Mouse (Mus musculus) ovary, adult 18-20 months (tissue): ENCODE measurements around the gene Chmp5.
A peak's percentile ranks its signal among the peaks of the same experiment; 100 is the strongest.

Source experiments
- DNase-seq: peaks from one replicate; pipeline ENCODE4 v3.0.0; 2022; ENCODE audit warnings: low spot score, mixed read lengths

Chmp5 gene

DNA sequence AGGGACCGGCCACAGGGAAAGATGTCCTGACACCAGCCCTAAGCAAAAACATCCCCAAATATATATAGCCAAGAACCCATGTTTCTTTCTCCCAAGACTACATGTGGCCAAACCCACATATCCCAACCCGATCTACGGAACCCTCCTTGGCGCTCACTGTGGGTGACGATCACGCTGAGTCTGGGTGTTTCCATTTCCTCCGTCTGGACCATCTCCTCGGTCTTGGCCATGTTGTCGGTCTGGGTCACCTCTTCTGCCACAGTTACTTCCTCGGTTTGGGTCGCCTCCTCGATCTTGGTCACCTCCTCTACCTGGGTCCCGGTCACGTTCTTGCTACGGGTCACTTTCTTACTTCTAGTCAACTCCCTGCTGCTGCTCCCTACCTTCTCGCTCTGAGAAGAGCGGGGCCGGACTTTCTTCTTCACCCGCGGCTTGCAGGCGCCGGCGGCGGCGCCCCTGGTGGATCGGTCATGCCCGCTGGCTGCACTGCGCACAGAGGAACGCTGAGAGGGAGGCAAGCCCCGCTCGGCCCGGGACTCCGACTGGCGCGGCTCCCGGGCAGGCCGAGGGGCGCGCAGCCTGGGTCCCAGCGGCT, 545 bp upstream of the Chmp5 start:
- peak; percentile 6 for DNase-seq

- no peak for DNase-seq
Measured at GRCm38 (mm10) chr4:40953521-40953920, 5.3 kb downstream of the Chmp5 start.

GRCm38 (mm10) chr4:40955942-40956341, 7.7 kb downstream of the Chmp5 start:
- DNase-seq: no peak

GRCm38 (mm10) chr4:40963536-40963935, 15.3 kb downstream of the Chmp5 start:
- DNase-seq: no peak

GRCm38 (mm10) chr4:40969161-40969560, 21.0 kb downstream of the Chmp5 start:
- no peak for DNase-seq

- no peak for DNase-seq
Measured at GRCm38 (mm10) chr4:40969781-40970591, 21.8 kb downstream of the Chmp5 start.

GRCm38 (mm10) chr4:40970592-40970841, 22.3 kb downstream of the Chmp5 start:
- no peak for DNase-seq

GRCm38 (mm10) chr4:40970842-40971701, 22.9 kb downstream of the Chmp5 start, which contains the start of gene Nfx1:
TSS of gene Nfx1 (plus strand) at chr4:40970906.
- peak; percentile 93 for DNase-seq

DNA sequence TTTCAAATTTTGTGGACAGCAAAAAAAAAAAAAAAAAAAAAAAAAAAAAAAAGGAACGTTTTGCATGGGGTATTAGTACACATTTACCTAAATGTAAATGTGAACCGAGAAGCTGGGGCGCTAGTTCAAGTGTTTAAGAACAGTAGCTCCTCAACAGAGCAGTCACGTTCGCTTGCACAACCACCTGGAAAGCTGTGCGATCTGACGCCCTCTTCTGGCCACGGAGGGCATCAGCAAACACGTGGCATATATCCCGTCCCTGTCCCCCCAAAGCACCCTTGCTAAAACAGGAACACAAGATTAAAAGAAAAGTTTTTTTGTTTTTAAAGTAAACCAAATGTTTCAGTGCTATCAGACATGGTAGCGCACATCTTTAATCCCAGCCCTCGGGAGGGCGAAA, 23.5 kb downstream of the Chmp5 start:
- DNase-seq: no peak

GRCm38 (mm10) chr4:40974011-40974410, 25.8 kb downstream of the Chmp5 start:
- peak; percentile 48 for DNase-seq

- DNase-seq: no peak
Measured at GRCm38 (mm10) chr4:40975678-40976077, 27.5 kb downstream of the Chmp5 start.

DNA sequence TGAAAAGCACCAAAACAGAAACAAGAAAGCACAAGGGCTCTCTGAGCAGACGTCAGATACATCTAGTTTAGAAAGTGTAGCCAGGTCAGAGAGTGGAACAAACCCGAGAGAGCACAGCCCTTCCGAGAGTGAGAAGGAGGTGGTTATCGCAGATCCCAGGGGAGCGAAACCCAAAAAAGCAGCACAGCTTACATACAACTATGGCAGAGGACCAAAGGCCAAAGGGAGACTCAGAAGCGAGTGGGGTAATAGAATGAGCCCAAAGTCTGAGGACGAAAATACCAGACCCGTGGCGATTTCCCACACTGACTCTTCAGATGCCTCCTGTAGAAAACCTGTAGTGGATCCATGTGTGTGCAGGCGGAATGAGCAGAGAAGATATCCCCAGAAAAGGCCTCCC, 28.4 kb downstream of the Chmp5 start:
- no peak for DNase-seq

GRCm38 (mm10) chr4:40979430-40979829, 31.2 kb downstream of the Chmp5 start:
- no peak for DNase-seq

GRCm38 (mm10) chr4:40982486-40982885, 34.3 kb downstream of the Chmp5 start:
- DNase-seq: no peak

GRCm38 (mm10) chr4:40983686-40984085, 35.5 kb downstream of the Chmp5 start:
- no peak for DNase-seq

- DNase-seq: no peak
Measured at GRCm38 (mm10) chr4:40989633-40990032, 41.4 kb downstream of the Chmp5 start.

GRCm38 (mm10) chr4:40996302-40996701, 48.1 kb downstream of the Chmp5 start:
- DNase-seq: no peak

DNA sequence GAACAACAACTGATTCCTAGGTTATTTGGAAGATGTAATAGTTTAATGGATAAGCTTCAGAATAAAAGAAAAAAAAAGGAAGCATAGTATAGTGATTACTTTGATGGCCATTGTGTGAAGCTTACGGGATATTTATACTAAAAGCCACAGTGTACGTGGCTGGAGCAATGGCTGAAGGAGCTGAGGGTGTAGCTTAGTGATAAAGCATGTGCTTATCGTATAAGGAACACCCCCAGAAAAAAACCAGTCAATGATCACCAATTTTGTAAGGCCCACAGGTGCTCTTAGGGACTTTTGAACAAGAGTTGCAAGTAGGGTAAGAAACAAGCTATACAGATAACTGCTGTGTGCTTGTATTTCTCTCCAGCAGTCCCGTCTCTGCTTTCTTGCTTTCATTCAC, 49.7 kb downstream of the Chmp5 start:
- DNase-seq: no peak

GRCm38 (mm10) chr4:41000271-41000670, 52.1 kb downstream of the Chmp5 start:
- DNase-seq: no peak

DNA sequence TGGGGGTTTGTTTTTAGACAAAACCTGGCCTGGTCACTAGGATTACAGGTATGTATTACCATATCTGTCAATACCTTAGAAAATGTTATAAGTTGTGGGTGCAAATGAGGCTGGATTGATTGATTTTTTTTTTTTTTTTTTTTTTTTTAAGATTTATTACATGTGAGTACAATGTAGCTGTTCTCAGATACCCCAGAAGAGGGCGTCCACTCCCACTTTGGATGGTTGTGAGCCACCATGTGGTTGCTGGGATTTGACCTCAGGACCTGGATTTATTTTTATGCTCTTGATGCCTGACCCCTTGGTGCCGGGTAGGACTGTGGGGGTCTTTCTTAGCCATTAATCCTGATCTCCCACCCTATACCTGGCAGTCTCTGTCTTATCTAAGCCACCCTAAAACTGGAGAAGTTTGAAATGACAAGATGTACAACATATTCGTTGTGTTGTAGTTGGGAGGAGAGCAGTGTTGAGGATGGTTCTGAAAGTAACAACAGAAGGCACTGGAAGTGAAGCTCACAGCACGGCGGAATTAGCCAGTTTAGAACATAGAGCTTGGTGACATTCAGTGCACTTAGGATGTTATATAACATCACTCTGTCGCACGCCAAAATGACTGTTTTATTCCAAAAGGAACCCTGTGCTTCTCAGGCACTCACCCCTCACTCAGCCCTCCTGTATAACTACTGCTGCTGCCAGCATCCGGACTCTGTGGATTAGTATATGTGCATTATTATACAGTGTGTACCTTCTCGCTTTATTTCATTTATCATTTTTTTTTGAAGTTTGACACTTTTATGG, 52.8 kb downstream of the Chmp5 start:
- DNase-seq: no peak

DNA sequence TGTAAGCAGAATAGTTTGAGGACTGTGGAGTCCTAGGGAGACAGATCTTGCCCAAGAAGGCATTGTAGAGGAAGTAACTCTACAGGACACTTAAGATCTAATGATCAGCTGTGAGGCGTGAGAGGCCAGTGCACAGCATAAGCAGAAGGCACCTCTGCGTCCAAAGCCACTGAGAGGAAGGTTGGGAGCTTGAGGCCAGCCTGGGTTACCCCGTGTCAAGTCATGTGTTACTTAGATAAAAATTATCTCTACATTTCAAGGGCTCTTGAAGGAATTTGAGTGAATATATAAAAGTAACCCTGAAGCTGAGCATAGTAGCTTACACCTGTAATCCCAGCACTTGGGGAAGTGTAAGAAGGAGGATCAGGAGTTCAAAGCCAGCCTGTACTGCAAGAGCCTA, 65.1 kb downstream of the Chmp5 start:
- no peak for DNase-seq
